ENCODE assay signal across 29 mouse cellular contexts in the genomic region with DNA sequence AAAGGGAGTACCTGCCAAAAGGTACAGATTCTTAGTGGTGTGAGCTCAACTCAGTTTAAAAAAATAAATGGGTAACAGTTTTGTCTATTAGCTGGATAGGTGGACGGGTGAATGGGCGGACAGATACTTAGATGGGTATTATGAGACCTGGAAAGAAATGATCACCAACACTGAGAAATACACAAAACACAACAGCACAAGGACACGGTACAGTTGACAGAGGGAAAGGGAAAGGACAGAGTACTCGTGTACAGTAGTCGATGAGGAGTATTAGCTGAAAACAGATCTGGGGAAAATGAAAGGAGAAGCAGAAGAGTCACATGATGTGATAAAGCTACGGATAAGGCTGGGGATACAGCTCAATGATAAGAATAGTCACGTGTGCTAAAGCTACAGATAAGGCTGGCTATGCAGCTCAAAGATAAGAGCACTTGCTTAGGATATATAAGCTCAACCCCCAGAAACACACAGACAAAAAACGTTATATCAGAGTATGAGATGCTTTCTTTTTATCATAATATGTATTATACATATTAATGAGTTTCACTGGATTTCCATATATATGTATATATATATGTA. TPM values are rescaled to one million over a fixed set of nuclear protein-coding genes. Genes with fewer than 3 reads are reported as not detected.
DNase-seq lines count a peak whose midpoint lies in the region; ATAC-seq and TF ChIP-seq lines count a peak whose summit lies in the region.
"Had no signal": no experiment of that assay in that cellular context is flagged by ENCODE, and none has a peak within 500 bp of the region (broad histone marks: within the 10 kb centered on the region; RNA-seq: fewer than 3 reads in every experiment).

No protein-coding gene starts in this region.

- H3K9me3 ChIP-seq in liver, embryonic 11.5 days (ENCODE audit: control insufficient read depth, low read length), result no peaks in the 10 kb centered on the region
- no peaks in the 10 kb centered on the region for H3K9me3 ChIP-seq in liver, embryonic 14.5 days (ENCODE audit: control insufficient read depth, low read length)
- H3K9me3 ChIP-seq: embryonic facial prominence, embryonic 13.5 days; heart, embryonic 13.5 days; limb, embryonic 12.5 days; neural tube, embryonic 15.5 days had no signal

- peaks cover 15% of the 10 kb centered on the region for H3K4me1 ChIP-seq in liver, embryonic 11.5 days (replicated peaks; ENCODE audit: control insufficient read depth, insufficient read depth, low read length)
- H3K4me1 ChIP-seq in liver, embryonic 14.5 days (replicated peaks; ENCODE audit: control insufficient read depth in 2 of 2, insufficient read depth in 2 of 2, low read length in 1 of 2), result peaks cover 24 to 29% of the 10 kb centered on the region in 2 experiments
- peaks cover 16% of the 10 kb centered on the region for H3K4me1 ChIP-seq in small intestine, adult 2 months (ENCODE audit: control insufficient read depth, insufficient read depth, insufficient read length, low read length)

- H3K36me3 ChIP-seq in liver, embryonic 11.5 days (ENCODE audit: control insufficient read depth, insufficient read depth, low read length), result no peaks in the 10 kb centered on the region; the same call in 1 of the 2 replicates
- H3K36me3 ChIP-seq in liver, embryonic 14.5 days (replicated peaks; ENCODE audit: control insufficient read depth, insufficient read depth, low read depth), result no peaks in the 10 kb centered on the region
- no peaks in the 10 kb centered on the region for H3K36me3 ChIP-seq in small intestine, adult 2 months (ENCODE audit: control insufficient read depth, insufficient read depth, low read length)
- H3K36me3 ChIP-seq: embryonic facial prominence, embryonic 13.5 days; heart, embryonic 13.5 days; limb, embryonic 12.5 days; neural tube, embryonic 15.5 days had no signal

- TF ChIP-seq EP300 in liver, embryonic 14.5 days (IDR thresholded peaks at IDR 0.05; ENCODE audit: low read depth), result peak; percentile 80

- no peak for TF ChIP-seq CTCF in liver, embryonic 14.5 days (IDR thresholded peaks at IDR 0.05; ENCODE audit: low read depth)
- no peak for TF ChIP-seq CTCF in small intestine, adult 2 months (IDR thresholded peaks at IDR 0.05; ENCODE audit: extremely low read depth, insufficient read length, insufficient replicate concordance, low read depth, low read length)

- 55% methylated on average over 8 of the region's 8 CpGs for WGBS in liver, embryonic 11.5 days
- WGBS in liver, embryonic 14.5 days (ENCODE audit: insufficient replicate concordance), result 32% methylated on average over 8 of the region's 8 CpGs
- WGBS in small intestine, adult 2 months, result 35% methylated on average over 8 of the region's 8 CpGs

- no peak; the same call in 1 of the 2 replicates for ATAC-seq in liver, embryonic 11.5 days (replicated peaks; ENCODE audit: low FRiP score)
- ATAC-seq in liver, embryonic 14.5 days (ENCODE audit: insufficient read depth), result no peak
- ATAC-seq in inflammation-experienced regulatory T-cells, adult 6 months, result no peak
- ATAC-seq in megakaryocyte, adult 5-6 weeks (ENCODE audit: poor library complexity, severe bottlenecking), result no peak
- ATAC-seq: forebrain, embryonic 14.5 days had no signal

- H3K4me3 ChIP-seq in liver, embryonic 11.5 days (ENCODE audit: low read depth, low read length), result no peak overlapping the region
- no peak overlapping the region for H3K4me3 ChIP-seq in liver, embryonic 14.5 days (ENCODE audit: insufficient read depth in 1 of 2, low read depth in 2 of 2, low read length in 2 of 2)
- H3K4me3 ChIP-seq in small intestine, adult 2 months (ENCODE audit: low read depth, low read length), result no peak overlapping the region
- H3K4me3 ChIP-seq: embryonic facial prominence, embryonic 13.5 days; heart, embryonic 13.5 days; layer of hippocampus, adult 2 months; limb, embryonic 12.5 days; neural tube, embryonic 15.5 days had no signal

- peak overlapping the region; percentile 77 for H3K4me2 ChIP-seq in liver, embryonic 11.5 days
- H3K4me2 ChIP-seq in liver, embryonic 14.5 days (ENCODE audit: low read depth), result peak overlapping the region; percentile 52
- H3K4me2 ChIP-seq: embryonic facial prominence, embryonic 13.5 days had no signal

- TF ChIP-seq POLR2A in small intestine, adult 2 months (IDR thresholded peaks at IDR 0.05; ENCODE audit: low read depth, low read length), result no peak

- no peaks in the 10 kb centered on the region for H3K27me3 ChIP-seq in liver, embryonic 11.5 days (replicated peaks; ENCODE audit: control insufficient read depth, insufficient read depth, low read length)
- no peaks in the 10 kb centered on the region for H3K27me3 ChIP-seq in liver, embryonic 14.5 days (ENCODE audit: control insufficient read depth, insufficient read depth, low read length)
- no peaks in the 10 kb centered on the region for H3K27me3 ChIP-seq in small intestine, adult 2 months (ENCODE audit: control insufficient read depth, insufficient read depth, low read length)
- H3K27me3 ChIP-seq: embryonic facial prominence, embryonic 13.5 days; heart, embryonic 13.5 days; limb, embryonic 12.5 days; neural tube, embryonic 15.5 days had no signal

- DNase-seq in liver, embryonic 11.5 days (ENCODE audit: low spot score), result no peak
- no peak for DNase-seq in liver
- DNase-seq in c-Kit-negative CD71-positive TER-119-positive erythroid progenitor cells, embryonic 14.5 days (ENCODE audit: low read depth, low spot score), result peak; percentile 33
- DNase-seq in liver, embryonic 14.5 days (ENCODE audit: low read depth in 3 of 3, low spot score in 3 of 3), result peak; percentile 49 to 59 (median 49)
- DNase-seq in ovary, postnatal 10 days (ENCODE audit: low spot score), result no peak
- DNase-seq: adrenal gland, postnatal 25 days; cerebellum, adult 18-20 months; cerebellum, postnatal 25 days; embryo, embryonic 11 days; gastrocnemius, postnatal 14 days; heart, postnatal 14 days; kidney, adult 9 months; kidney, postnatal 25 days; lung, adult 2 months; lung, postnatal 14 days; spleen, adult 18-20 months had no signal

- peak overlapping the region; percentile 55; the same call in 1 of the 2 replicates for H3K27ac ChIP-seq in liver, embryonic 11.5 days (ENCODE audit: low read depth, low read length)
- H3K27ac ChIP-seq in liver, embryonic 14.5 days, result peak overlapping the region; percentile 95
- peak overlapping the region; percentile 73 for H3K27ac ChIP-seq in small intestine, adult 2 months (ENCODE audit: insufficient read depth, low read depth, low read length)
- H3K27ac ChIP-seq: embryonic facial prominence, embryonic 13.5 days; layer of hippocampus, adult 2 months; limb, embryonic 12.5 days had no signal

- H3K9ac ChIP-seq in liver, embryonic 11.5 days (ENCODE audit: low read depth, low read length), result no peak overlapping the region
- no peak overlapping the region for H3K9ac ChIP-seq in liver, embryonic 14.5 days (replicated peaks)
- H3K9ac ChIP-seq: embryonic facial prominence, embryonic 13.5 days; heart, embryonic 13.5 days; limb, embryonic 12.5 days; neural tube, embryonic 15.5 days had no signal

RNA-seq across cellular contexts. Expression of gene Uap1, which starts 2.0 kb away (rescaled TPM):
- 59.6 and 60.0 TPM in 2 replicates for polyA plus RNA-seq in liver, embryonic 11.5 days (2014; fragmentation: Nextera tagmentation; extraction: Ambion mirVana)
- 10.6 and 15.6 TPM in 2 replicates for polyA plus RNA-seq in liver, embryonic 14.5 days (2012; rRNA removed)
- 32.1 and 34.9 TPM in 2 replicates for polyA plus RNA-seq in liver, embryonic 14.5 days (2014; fragmentation: Nextera tagmentation; extraction: Ambion mirVana)
- 4.8 and 15.1 TPM in 2 replicates for polyA plus RNA-seq in small intestine, adult 2 months (2012; rRNA removed)
- polyA plus RNA-seq in inflammation-experienced regulatory T-cells, adult 6 months (2017; shearing (Covaris generic)), result 10 to 100 TPM; 10.6 to 22.9 (median 14.7) TPM
- 57.7 and 66.6 TPM in 2 replicates for total RNA-seq in megakaryocyte, adult 5-6 weeks (2015)
- 58.5 and 79.1 TPM in 2 replicates for total RNA-seq in megakaryocyte, adult 5-6 weeks (2017)

RNA-seq across cellular contexts. Expression of gene Uhmk1, which starts 38.4 kb away (rescaled TPM):
- 16.0 and 17.0 TPM in 2 replicates for polyA plus RNA-seq in liver, embryonic 11.5 days (2014; fragmentation: Nextera tagmentation; extraction: Ambion mirVana)
- polyA plus RNA-seq in liver, embryonic 14.5 days (2012; rRNA removed), result 7.6 and 9.3 TPM in 2 replicates
- polyA plus RNA-seq in liver, embryonic 14.5 days (2014; fragmentation: Nextera tagmentation; extraction: Ambion mirVana), result 8.4 and 9.5 TPM in 2 replicates
- 2.1 and 4.5 TPM in 2 replicates for polyA plus RNA-seq in small intestine, adult 2 months (2012; rRNA removed)
- 10 to 100 TPM; 12.3 to 14.1 (median 12.8) TPM for polyA plus RNA-seq in inflammation-experienced regulatory T-cells, adult 6 months (2017; shearing (Covaris generic))
- total RNA-seq in megakaryocyte, adult 5-6 weeks (2015), result 43.0 and 50.9 TPM in 2 replicates
- 48.3 and 55.7 TPM in 2 replicates for total RNA-seq in megakaryocyte, adult 5-6 weeks (2017)

RNA-seq across cellular contexts. Expression of gene Sh2d1b2, which starts 55.8 kb away (rescaled TPM):
- not detected in 2 replicates for polyA plus RNA-seq in liver, embryonic 11.5 days (2014; fragmentation: Nextera tagmentation; extraction: Ambion mirVana)
- not detected in 2 replicates for polyA plus RNA-seq in liver, embryonic 14.5 days (2012; rRNA removed)
- not detected in 2 replicates for polyA plus RNA-seq in liver, embryonic 14.5 days (2014; fragmentation: Nextera tagmentation; extraction: Ambion mirVana)
- polyA plus RNA-seq in small intestine, adult 2 months (2012; rRNA removed), result not detected in 2 replicates
- polyA plus RNA-seq in inflammation-experienced regulatory T-cells, adult 6 months (2017; shearing (Covaris generic)), result not detected
- total RNA-seq in megakaryocyte, adult 5-6 weeks (2015), result 0.57 TPM in 1 of 2 replicates, not detected in the other
- not detected in 2 replicates for total RNA-seq in megakaryocyte, adult 5-6 weeks (2017)
- total RNA-seq: adrenal gland, postnatal 25 days; gastrocnemius, postnatal 14 days; heart, postnatal 14 days; layer of hippocampus, adult 2 months; layer of hippocampus, postnatal 25 days had no signal
- polyA plus RNA-seq: embryonic facial prominence, embryonic 13.5 days; forebrain, embryonic 14.5 days; heart, embryonic 13.5 days; hindbrain, embryonic 11.5 days; limb, embryonic 12.5 days; lung, adult 2 months; neural tube, embryonic 15.5 days; testis, adult 2 months; urinary bladder, adult 2 months had no signal

Comparison
In these comparisons a context has a peak if more than half of its experiments do, and no peak if none do; other contexts are left out.
1. DNase-seq: peak in c-Kit-negative CD71-positive TER-119-positive erythroid progenitor cells, embryonic 14.5 days (single experiment) and liver, embryonic 14.5 days (3 of 3); none in liver, embryonic 11.5 days (single experiment), liver (single experiment) and ovary, postnatal 10 days (single experiment).
2. Peak in every context shown above with its lines, with median percentiles within 50 percentile points of each other: H3K27ac ChIP-seq.